Mouse (Mus musculus): ENCODE measurements around the gene Zfp82.
A peak's percentile ranks its signal among the peaks of the same experiment; 100 is the strongest.

The Zfp82 gene

GRCm38 (mm10) chr7:30048126-30048525 is 24.6 kb downstream of the Zfp82 start:
- peak; percentile 65 for DNase-seq (ENCODE audit: low spot score)

GRCm38 (mm10) chr7:30044354-30044753 is 28.3 kb downstream of the Zfp82 start:
- DNase-seq (ENCODE audit: low spot score) = no peak

- DNase-seq (ENCODE audit: low spot score) = no peak
Observed at GRCm38 (mm10) chr7:30034331-30034730, 38.4 kb downstream of the Zfp82 start.

DNA sequence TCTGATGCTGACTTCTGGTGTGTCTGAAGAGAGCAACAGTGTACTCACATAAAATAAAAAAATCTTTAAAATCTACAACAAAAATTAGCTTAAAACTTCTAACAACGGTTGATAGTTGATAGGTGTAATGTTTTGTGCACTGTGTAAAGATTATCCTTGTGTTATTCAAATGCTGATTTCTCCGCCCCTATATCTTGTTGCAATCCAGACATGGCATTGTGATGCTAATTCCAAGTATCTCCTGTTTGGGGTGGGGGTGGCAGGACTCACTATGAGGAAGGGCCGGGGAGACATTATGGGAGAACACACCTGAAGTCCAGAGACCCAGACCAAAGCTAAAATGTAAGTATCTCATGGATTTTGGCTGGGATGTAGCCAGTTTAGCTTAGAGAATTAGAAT is 41.3 kb downstream of the Zfp82 start:
- no peak for DNase-seq (ENCODE audit: low spot score)

DNA sequence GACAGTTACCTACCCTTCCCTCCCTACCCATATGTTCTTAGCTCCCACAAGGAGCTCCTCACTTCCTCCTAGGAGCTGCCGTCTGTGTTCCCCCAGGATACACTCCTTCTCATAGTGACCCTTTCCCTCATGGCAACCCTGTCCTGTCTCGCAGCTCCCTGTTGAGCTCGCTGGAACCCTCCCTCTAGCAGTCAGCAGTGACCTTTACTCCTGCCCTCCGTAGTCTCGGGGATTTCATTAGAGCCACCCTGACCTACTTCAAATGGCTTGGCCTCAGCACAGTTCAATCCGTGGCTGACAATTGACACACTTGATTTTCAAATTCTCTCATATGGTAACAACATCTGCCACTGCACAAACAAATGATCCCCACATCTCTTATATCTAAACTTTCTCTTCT is 42.0 kb downstream of the Zfp82 start:
- DNase-seq (ENCODE audit: low spot score) = peak; percentile 61

DNA sequence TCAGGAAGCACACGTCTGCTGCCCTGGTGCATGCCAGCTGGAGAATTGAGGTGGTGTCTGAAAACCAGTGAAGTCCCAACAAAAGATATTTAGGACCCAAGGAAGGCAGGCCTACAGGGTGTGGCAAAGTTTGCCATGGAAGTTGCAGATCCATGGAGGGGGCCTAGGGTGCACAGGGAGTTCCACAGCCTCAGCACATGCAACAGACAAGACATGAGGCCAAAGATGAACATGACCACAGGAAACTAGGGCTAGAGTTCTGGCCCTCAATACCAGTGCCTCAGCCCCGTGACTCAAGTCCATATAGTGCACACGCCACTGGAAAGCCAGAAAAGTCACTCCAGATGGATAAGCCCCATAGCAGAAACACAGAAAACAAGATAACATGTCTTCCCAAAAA is 44.1 kb downstream of the Zfp82 start:
- DNase-seq (ENCODE audit: low spot score) = no peak

DNA sequence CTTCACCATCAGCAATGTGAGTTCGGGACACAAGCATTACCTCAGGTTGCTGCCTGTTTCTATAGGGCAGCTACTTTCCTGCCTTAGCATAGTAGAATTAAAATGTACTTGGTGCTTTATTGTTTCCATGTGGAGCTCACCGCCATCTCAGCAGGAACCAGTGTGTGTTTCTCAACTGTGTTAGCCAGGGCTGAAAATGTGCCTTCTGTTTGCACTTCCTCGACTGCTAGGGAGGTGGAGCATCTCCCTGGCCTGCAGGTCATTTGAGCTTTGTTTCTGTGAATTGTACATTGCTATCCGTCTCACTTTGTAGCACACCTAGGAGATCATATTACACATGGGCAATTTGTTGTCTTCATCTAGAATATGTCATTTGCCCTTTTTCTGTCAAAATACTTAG is 45.4 kb downstream of the Zfp82 start:
- no peak for DNase-seq (ENCODE audit: low spot score)

DNA sequence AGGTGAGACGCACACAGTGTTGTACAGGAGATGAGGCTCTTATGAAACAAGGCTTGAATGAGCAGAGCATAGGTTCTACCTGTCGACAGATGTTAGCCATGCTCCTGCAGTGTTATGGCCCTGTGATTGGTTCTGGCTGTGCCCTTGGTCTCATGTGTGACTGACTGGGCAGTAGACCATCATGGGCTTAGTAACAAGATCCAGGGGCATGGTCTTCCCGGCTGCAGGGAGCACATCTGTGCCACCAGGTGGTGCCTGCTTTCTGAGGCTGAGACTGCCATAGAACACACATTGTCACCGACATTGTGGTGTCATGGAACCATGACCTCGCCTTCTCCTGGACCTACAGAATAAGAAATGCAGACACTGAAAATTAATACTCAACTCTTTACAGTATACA is 47.3 kb downstream of the Zfp82 start:
- no peak for DNase-seq (ENCODE audit: low spot score)

DNA sequence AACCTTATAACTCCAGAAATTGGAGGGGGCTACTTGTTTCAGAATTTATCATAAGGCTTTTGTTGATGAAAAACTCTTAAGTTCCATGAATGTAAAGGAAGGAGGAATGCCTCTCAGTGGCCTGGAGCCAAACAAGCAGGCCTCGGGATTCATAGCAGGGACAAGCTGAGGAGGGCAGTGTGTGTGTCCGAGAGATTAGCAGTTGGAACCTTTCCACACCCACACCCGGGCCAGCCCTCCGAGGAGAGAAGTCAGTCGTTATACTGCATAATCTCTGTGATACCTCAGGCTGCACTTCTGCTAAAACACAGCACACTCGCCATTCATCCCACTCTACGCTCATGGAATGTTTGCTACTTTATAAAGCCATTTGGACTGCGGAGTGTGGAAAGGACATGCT is 48.9 kb downstream of the Zfp82 start:
- DNase-seq (ENCODE audit: low spot score) = no peak

DNA sequence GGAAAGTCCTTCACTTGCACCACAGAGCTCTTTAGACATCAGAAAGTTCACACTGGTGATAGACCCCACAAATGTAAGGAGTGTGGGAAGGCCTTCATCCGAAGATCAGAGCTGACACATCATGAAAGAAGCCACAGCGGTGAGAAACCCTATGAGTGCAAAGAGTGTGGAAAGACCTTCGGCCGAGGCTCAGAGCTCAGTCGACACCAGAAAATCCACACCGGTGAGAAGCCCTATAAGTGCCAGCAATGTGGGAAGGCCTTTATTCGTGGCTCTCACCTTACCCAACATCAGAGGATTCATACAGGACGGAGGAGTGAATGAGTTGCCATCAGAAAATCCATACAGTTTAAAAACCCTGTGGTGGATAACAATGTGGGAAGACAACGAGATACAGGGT is 49.4 kb downstream of the Zfp82 start:
- DNase-seq (ENCODE audit: low spot score) = no peak

GRCm38 (mm10) chr7:30019543-30019942 is 53.2 kb downstream of the Zfp82 start:
- no peak for DNase-seq (ENCODE audit: low spot score)

GRCm38 (mm10) chr7:30017226-30017625 is 55.5 kb downstream of the Zfp82 start:
- no peak for DNase-seq (ENCODE audit: low spot score)

DNA sequence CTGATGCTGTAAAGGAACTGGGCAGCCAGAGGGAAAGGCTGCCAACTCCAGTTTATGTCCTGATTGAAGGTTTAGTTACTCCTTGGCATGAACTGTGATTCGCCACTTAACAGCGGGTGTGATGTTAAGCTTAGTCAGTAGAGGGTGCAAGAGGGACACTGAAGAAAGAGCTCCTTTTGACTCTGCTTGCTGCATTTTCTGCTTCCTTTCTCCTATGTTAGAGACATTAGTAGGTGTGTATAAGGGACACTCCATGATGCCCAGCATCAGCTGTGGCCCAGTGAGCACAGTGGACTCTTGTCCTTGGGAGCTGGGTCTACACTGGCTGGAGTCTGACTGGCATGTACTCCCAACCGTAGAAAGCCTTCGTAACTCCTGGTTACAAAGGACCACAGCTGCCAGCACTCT is 59.7 kb downstream of the Zfp82 start:
- peak; percentile 70 for DNase-seq (ENCODE audit: low spot score)

GRCm38 (mm10) chr7:30010551-30011195 is 62.0 kb downstream of the Zfp82 start:
- DNase-seq (ENCODE audit: low spot score) = no peak

DNA sequence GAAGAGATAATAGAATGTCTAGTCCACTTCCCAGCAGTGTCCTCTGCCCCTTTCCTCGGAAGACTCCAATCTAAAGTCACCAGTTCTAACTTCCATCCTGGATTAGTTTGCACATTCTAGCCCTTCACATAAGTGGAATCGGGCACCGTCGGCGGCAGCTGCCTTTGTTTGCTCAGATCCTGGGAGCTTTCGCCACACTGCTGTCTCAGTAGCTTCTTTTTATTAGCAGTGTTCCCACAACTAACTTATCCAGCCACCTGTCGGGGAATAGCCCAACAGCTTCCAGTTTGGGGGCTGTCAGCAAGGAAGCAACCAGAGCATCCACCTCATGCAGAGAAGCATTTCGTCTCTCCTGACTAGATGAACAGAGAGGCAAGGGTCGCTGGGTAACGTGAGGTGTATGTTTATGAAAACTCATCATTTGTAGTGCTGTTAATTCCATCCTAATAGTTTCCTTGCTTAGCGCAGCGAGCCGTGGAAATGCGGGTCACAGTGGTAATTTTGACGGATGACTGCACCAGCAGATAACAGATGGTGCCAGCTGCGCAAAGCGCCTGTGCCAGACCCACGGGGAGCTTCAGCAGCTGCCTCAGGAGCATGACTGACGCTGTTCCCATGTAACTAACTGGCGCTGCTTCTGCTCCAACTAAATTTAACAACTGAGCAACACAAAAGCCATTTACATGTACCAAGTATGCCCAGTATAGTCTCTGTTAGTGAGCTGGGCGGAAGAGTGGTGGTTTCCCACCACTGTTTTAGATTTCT is 63.2 kb downstream of the Zfp82 start:
- DNase-seq (ENCODE audit: low spot score) = no peak

DNA sequence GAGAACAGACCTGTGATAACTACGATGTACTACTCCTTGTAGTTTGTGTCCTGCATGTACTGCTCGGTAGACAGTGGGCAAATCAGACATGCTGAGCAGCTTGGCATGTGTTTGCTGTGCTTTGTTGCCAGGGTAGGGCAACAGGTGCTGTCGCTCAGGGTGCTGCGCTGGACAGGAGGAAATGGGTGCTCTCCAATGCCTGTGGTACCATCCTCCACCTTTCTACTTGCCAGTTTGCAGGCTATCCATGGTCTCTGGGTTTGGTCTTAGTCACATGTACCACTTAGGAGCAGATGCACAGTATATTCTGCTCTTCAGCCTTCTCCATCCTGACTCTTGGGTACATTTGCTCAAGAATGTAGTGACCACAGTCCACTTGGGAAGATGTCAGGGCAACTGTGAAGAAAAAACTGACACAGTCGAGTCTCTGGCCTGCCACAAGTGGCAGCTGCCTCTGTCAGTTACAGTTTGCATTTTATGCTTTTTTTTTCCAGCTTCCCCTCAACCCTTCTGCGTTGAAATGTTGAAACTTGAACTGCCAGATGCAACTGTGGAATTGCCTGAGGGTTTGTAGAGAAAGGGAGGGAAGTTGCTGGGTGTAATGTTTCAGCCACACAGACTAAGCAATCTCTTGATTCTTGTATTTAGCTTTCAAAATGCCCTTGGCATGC is 64.5 kb downstream of the Zfp82 start:
- peak; percentile 37 for DNase-seq (ENCODE audit: low spot score)

DNA sequence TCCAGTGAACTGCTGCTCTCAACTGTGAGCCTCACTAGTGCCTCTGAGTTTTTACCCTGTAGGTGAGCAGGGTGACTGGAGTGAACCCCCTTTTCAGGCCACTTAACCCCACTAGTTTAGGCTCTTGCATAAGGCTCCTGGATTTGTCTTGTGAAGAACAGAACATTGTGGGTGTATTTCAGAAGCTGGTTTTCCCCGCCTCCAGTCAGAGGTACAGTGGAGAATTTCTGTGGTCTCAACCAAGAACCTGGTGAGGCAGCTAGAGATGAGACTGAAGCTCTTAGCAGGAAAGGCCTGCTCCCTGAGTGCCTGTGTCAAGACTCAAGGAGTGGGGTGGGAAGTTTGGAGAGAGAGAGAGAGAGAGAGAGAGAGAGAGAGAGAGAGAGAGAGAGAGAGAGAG is 65.1 kb downstream of the Zfp82 start:
- DNase-seq (ENCODE audit: low spot score) = no peak
